Mouse (Mus musculus): ENCODE results near the gene Gm10392. TPM values are rescaled to one million over a fixed set of nuclear protein-coding genes. Genes with fewer than 3 reads are reported as not detected.

Gm10392 gene
- polyA plus RNA-seq, 1 experiment from 2014 or later = not detected

DNA sequence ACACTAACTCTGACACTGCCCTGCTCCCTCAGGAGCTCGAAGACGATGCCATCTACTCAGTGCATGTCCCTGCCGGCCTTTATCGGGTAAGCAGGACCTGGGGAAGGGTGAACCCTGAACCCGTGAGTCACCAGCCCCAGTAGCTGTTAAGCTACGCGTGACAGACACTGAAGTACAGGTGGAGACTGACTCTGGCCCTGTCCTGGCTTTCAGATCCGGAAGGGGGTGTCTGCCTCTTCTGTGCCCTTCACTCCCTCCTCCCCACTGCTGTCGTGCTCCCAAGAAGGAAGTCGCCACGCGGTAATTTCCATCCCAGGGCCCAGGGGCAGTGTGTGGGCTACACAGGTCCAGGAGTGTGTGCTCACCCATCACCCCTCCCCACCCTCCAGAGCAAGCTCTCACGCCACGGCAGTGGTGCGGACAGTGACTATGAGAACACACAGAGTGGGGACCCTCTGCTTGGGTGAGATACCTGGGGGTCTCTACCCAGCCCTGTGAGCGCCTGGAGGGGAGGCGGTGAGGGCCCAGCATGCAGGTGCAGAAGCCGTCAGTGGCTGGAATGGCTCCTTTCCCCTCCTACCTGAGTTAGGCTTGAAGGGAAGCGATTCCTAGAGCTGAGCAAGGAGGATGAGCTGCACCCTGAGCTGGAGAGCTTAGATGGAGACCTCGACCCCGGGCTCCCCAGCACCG is 13.6 kb downstream of the Gm10392 start:
- Histone ChIP-seq H3K9me3 (no peaks in the 10 kb centered on the region), H3K4me1 (peaks cover 32% of the 10 kb centered on the region), H3K27me3 (no peaks in the 10 kb centered on the region), H3K36me3 (peaks cover 91% of the 10 kb centered on the region), H3K4me2 (replicated peaks) (no peak overlapping the region), H3K4me3 (no peak overlapping the region), H3K27ac (no peak overlapping the region), H3K9ac (no peak overlapping the region)
- no peak for ATAC-seq (ENCODE audit: low FRiP score, low read depth)
- 87% methylated on average over 22 of the region's 22 CpGs for WGBS

DNA sequence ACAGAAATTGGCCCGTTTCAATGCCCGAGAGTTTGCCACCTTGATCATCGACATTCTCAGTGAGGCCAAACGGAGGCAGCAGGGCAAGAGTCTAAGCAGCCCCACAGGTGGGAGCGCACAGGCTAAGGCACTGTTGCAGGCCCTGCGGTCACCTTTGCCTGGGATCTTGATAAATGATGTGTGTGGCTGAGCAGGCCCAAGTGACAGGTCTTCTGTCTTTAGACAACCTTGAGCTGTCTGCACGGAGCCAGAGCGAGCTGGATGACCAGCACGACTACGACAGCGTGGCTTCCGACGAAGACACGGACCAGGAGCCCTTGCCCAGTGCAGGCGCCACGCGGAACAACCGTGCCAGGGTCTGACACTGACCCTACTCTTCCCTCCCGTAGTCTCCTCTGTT is 14.6 kb downstream of the Gm10392 start:
- peaks cover 91% of the 10 kb centered on the region for H3K36me3 ChIP-seq
- WGBS = 96% methylated on average over 19 of the region's 19 CpGs
- peaks cover 30% of the 10 kb centered on the region for H3K4me1 ChIP-seq
- ATAC-seq (ENCODE audit: low FRiP score, low read depth) = no peak
- no peak overlapping the region for H3K4me3 ChIP-seq
- H3K9ac ChIP-seq = no peak overlapping the region
- H3K4me2 ChIP-seq (replicated peaks) = no peak overlapping the region
- no peaks in the 10 kb centered on the region for H3K27me3 ChIP-seq
- no peaks in the 10 kb centered on the region for H3K9me3 ChIP-seq
- no peak overlapping the region for H3K27ac ChIP-seq

DNA sequence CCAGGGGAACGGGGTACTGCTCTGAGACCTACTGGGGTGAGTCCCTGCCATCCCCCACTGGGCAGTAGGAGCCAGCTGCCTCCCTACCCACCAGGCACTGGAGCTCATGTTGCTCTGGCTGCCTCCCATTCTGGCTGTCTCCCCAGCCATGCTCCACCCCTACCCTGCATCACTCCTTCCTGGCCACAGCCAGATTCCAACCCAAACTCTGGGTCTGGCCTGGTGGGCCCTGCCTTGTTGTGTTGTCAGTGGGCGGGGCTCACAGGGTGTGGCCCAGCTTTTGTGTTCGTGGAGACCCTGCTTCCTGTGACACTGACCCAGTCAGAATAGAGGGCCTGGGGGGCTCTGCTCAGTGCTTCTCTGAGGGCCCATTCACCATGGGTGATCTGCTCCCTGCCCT is 15.5 kb downstream of the Gm10392 start:
- Histone ChIP-seq H3K27ac (no peak overlapping the region; the same call in 1 of the 2 replicates), H3K4me2 (replicated peaks) (no peak overlapping the region), H3K9ac (no peak overlapping the region), H3K36me3 (peaks cover 87% of the 10 kb centered on the region), H3K4me1 (peaks cover 26% of the 10 kb centered on the region), H3K4me3 (no peak overlapping the region), H3K27me3 (no peaks in the 10 kb centered on the region), H3K9me3 (no peaks in the 10 kb centered on the region)
- no peak for ATAC-seq (ENCODE audit: low FRiP score, low read depth)
- WGBS = 79% methylated on average over 3 of the region's 3 CpGs

DNA sequence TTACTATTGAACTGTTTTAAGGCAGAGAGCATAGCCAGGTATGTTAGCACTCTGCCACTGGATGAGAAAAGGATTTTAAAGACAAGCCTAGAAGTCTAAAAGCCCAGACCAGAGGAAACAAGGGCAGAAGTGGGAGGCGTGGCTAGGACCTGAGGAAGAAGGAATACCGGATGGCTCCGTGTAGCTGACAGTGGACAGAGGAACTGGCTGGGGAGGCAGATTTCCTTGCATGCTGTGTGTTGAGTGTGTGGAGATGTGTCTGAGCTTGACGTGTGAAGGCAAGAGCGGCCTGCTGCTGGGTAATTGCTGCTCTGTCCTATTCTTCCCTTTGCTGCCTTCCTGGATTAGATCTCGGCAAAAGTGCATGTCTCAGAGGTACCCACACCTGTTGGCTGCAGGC is 16.5 kb downstream of the Gm10392 start:
- peaks cover 28% of the 10 kb centered on the region for H3K4me1 ChIP-seq
- H3K9ac ChIP-seq = no peak overlapping the region
- no peaks in the 10 kb centered on the region for H3K9me3 ChIP-seq
- no peak overlapping the region for H3K4me3 ChIP-seq
- H3K27me3 ChIP-seq = no peaks in the 10 kb centered on the region
- peaks cover 83% of the 10 kb centered on the region for H3K36me3 ChIP-seq
- H3K4me2 ChIP-seq (replicated peaks) = no peak overlapping the region
- WGBS = 90% methylated on average over 6 of the region's 6 CpGs
- H3K27ac ChIP-seq = no peak overlapping the region
- no peak for ATAC-seq (ENCODE audit: low FRiP score, low read depth)

DNA sequence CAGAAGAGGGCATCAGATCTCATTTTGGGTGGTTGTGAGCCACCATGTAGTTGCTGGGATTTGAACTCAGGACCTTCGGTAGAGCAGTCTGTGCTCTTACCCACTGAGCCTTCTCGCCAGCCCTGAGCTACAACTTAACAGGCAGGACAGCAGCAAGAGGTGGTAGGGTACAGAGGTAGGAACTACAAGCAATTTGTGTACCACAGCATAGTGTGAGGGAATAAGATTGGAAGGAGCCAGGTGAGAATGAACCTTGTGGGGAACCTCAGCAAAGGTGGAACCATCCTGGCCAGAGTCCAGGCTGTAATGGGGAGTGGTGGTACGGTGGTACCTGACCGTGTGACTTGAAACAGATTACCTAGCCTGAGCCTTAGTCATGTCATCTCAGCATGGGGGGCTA is 17.0 kb downstream of the Gm10392 start:
- H3K4me3 ChIP-seq = no peak overlapping the region
- peaks cover 30% of the 10 kb centered on the region for H3K4me1 ChIP-seq
- no peak for ATAC-seq (ENCODE audit: low FRiP score, low read depth)
- H3K27me3 ChIP-seq = no peaks in the 10 kb centered on the region
- no peaks in the 10 kb centered on the region for H3K9me3 ChIP-seq
- no peak overlapping the region for H3K4me2 ChIP-seq (replicated peaks)
- H3K36me3 ChIP-seq = peaks cover 78% of the 10 kb centered on the region
- no peak overlapping the region for H3K27ac ChIP-seq
- H3K9ac ChIP-seq = no peak overlapping the region
- whole genome bisulfite sequencing = 94% methylated on average over 4 of the region's 4 CpGs

DNA sequence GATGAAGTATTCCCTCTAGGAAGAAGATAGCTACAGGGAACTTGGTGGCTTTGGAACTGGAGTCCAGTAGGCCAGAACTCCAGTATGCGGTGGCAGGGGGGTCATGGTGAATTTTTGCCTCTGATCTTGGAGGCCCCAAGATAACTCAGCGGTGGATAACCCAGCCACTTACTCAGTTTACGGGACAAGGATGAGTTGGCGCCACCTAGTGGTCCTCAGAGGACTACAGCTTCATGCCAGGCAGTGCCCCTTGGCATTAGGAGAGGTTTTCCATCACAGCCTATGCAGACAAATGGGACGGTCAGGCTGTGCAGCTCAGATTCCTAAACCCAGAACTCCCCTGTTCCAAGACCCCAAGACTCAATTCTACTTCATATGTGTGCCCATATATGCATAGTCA is 17.6 kb downstream of the Gm10392 start:
- 31% methylated on average over 5 of the region's 5 CpGs for WGBS
- Histone ChIP-seq H3K9me3 (no peaks in the 10 kb centered on the region), H3K27me3 (no peaks in the 10 kb centered on the region), H3K27ac (no peak overlapping the region), H3K4me3 (no peak overlapping the region), H3K9ac (no peak overlapping the region), H3K4me1 (peaks cover 34% of the 10 kb centered on the region), H3K36me3 (peaks cover 72% of the 10 kb centered on the region), H3K4me2 (replicated peaks) (no peak overlapping the region)
- no peak for ATAC-seq (ENCODE audit: low FRiP score, low read depth)

DNA sequence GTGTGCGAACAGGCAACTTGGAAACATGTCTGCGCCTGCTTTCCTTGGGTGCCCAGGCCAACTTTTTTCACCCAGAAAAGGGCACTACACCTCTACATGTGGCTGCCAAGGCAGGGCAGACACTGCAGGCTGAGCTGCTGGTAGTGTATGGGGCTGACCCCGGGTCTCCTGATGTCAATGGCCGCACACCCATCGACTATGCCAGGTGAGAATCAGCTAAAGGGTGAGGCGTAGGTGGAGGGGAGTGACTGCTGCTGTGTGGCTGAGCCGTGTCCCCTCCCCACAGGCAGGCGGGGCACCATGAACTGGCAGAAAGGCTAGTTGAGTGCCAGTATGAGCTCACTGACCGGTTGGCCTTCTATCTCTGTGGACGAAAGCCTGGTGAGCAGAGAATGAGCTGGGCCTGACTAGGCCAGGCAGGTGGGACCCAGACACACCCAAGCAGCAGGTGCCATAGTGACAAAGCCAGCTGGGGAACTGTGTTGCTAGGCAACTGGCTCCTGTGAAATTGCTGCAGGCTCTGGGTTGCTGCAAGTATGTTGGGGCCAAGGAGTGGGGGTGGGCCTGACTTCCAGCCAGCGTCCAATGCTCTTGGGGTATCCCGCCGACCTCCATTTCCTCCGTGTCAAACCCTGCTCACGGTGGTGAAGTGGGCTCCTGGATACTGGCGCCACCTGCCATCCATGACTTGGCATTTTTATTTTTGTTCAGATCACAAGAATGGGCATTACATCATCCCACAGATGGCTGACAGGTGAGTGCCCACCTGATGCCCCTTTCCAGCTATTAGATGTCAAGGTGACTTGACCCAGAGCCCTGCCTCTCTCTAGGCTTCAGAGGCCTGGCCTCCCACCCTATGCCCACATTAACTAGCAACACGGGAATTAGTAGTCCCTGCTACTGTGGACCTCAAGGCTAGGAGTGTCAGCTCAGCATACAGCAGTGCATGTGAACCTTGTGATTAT is 18.4 kb downstream of the Gm10392 start:
- H3K4me1 ChIP-seq = peaks cover 41% of the 10 kb centered on the region
- no peaks in the 10 kb centered on the region for H3K27me3 ChIP-seq
- H3K27ac ChIP-seq = no peak overlapping the region
- no peak overlapping the region for H3K4me2 ChIP-seq (replicated peaks)
- peaks cover 65% of the 10 kb centered on the region for H3K36me3 ChIP-seq
- no peak overlapping the region for H3K4me3 ChIP-seq
- no peaks in the 10 kb centered on the region for H3K9me3 ChIP-seq
- no peak overlapping the region for H3K9ac ChIP-seq
- no peak for ATAC-seq (ENCODE audit: low FRiP score, low read depth)
- 81% methylated on average over 17 of the region's 17 CpGs for WGBS

DNA sequence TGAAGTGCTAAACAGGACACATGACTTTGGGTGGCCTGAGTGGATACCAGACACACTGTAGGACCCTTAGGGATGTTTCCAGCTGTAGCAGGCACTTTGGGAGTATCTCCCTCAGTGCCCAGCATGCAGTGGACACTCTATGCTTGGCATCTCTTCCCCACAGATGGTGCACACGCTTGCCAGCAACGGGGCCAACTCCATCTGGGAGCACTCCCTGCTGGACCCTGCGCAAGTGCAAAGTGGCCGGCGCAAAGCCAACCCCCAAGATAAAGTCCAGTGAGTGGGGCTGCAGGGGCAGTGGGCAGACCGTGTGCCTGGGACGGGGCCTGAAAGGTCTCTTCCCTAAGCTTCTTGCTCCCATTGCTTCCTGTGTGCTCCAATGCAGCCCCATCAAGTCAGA is 19.6 kb downstream of the Gm10392 start:
- Histone ChIP-seq H3K27me3 (no peaks in the 10 kb centered on the region), H3K4me2 (replicated peaks) (no peak overlapping the region), H3K36me3 (peaks cover 52% of the 10 kb centered on the region), H3K9ac (no peak overlapping the region), H3K27ac (no peak overlapping the region), H3K4me1 (peaks cover 54% of the 10 kb centered on the region), H3K4me3 (no peak overlapping the region), H3K9me3 (no peaks in the 10 kb centered on the region)
- 83% methylated on average over 7 of the region's 7 CpGs for WGBS
- ATAC-seq (ENCODE audit: low FRiP score, low read depth) = no peak

DNA sequence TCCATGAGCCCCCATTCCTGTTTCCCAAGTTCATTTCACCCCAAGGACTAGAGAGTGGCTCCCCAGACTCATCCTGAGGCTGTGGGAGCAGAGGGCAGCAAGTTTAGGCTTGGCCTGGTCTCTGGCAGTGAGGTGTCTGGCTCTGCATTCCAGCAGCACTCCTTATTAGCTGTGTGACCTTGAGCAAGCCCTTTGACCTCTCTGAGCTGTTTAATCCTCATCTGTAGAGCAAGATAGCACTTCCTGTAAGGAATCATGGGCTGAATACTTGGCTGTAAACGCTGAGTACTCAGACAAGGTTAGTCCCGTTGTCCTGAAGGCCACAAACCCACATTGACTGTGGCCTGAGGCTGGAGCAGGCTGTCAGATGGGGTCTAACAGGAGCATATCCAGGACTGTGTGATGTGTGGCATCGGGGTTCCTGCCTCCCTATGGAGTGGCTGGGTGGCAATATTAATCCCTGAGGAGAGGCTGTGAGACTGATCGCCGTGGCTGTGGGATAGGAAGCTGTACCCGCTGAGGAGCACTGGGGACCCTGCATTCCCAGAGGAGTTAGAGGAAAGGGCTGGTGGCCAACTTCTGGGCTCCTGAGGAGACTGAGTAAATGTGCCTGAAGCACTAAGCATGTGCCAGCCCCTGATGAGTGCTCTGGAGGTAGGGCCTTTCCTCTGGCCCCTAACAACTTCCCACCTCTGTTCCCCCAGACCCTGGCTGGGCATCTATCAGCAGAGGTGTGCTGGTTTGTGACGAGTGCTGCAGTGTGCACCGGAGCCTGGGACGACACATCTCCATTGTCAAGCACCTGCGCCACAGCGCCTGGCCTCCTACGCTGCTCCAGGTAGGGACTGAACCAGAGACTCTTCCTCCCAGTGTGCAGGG is 20.5 kb downstream of the Gm10392 start:
- Histone ChIP-seq H3K27ac (no peak overlapping the region), H3K4me1 (peaks cover 60% of the 10 kb centered on the region), H3K9me3 (no peaks in the 10 kb centered on the region), H3K4me2 (replicated peaks) (no peak overlapping the region), H3K4me3 (no peak overlapping the region), H3K27me3 (no peaks in the 10 kb centered on the region), H3K36me3 (peaks cover 43% of the 10 kb centered on the region), H3K9ac (peak overlapping the region; percentile 35; the same call in 1 of the 2 replicates)
- no peak for ATAC-seq (ENCODE audit: low FRiP score, low read depth)
- 73% methylated on average over 12 of the region's 12 CpGs for WGBS

DNA sequence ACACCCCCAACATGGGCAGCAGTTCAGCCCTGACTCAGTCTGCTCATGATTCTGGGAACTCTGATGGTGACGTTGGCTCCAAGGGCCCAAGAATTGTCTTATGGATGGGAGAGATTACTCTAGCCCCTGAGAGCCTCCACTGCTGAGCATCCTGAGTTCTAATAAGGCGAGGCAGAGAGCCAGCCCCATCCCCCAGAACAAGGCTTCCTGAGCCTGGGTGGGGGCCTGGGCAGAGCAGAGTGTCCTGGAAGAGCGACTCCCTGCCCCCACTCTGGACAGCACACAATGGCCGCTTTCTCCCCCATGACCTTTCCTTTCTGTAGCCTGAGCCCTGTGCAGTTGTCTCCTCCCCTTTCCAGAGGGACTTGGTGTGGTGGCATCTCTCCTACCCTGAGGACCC is 21.1 kb downstream of the Gm10392 start:
- no peaks in the 10 kb centered on the region for H3K27me3 ChIP-seq
- H3K4me1 ChIP-seq = peaks cover 60% of the 10 kb centered on the region
- peak overlapping the region; percentile 35; the same call in 1 of the 2 replicates for H3K9ac ChIP-seq
- H3K36me3 ChIP-seq = peaks cover 37% of the 10 kb centered on the region
- 60% methylated on average over 4 of the region's 4 CpGs for WGBS
- H3K9me3 ChIP-seq = no peaks in the 10 kb centered on the region
- H3K27ac ChIP-seq = no peak overlapping the region
- H3K4me2 ChIP-seq (replicated peaks) = no peak overlapping the region
- H3K4me3 ChIP-seq = no peak overlapping the region
- ATAC-seq (ENCODE audit: low FRiP score, low read depth) = no peak

DNA sequence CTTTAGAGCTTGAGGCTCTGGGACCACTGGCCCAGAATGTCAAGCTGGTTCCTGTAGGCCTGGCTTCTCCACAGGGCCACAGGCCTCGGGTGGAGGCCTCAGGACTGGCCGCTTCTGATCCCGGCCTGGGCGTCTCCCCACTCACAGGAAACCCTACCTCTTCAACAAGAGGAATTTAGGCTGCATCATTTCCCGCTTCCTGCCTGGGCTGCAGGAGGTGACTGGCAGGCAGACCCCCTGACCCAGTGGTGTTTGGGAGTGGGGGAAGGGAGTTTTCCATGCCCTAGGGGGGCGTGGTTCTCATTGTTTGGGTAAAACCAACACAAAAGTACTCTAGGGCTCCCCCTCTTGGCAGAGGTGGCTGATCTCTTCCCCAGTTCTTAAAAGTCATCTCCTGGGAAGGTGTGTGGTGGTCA is 21.6 kb downstream of the Gm10392 start:
- H3K27ac ChIP-seq = peak overlapping the region; percentile 48; the same call in 1 of the 2 replicates
- H3K36me3 ChIP-seq = peaks cover 32% of the 10 kb centered on the region
- ATAC-seq (ENCODE audit: low FRiP score, low read depth) = no peak
- no peaks in the 10 kb centered on the region for H3K9me3 ChIP-seq
- peaks cover 62% of the 10 kb centered on the region for H3K4me1 ChIP-seq
- H3K4me3 ChIP-seq = no peak overlapping the region
- no peaks in the 10 kb centered on the region for H3K27me3 ChIP-seq
- H3K4me2 ChIP-seq (replicated peaks) = no peak overlapping the region
- WGBS = 21% methylated on average over 6 of the region's 6 CpGs
- H3K9ac ChIP-seq = peak overlapping the region; percentile 19; the same call in 1 of the 2 replicates
